Mouse (Mus musculus): Measurements from ENCODE around the gene Vps37b. TPM values are rescaled to one million over a fixed set of nuclear protein-coding genes. Genes with fewer than 3 reads are reported as not detected.

Vps37b gene
- total RNA-seq, 2 experiments from 2014 or later = 38.0 to 46.7 TPM

GRCm38 (mm10) chr5:123989941-123990885 is 41.9 kb downstream of the Vps37b start:
- no peak for DNase-seq
- intact Hi-C loops (cut with DNase I) = loop anchor here (5.0 kb wide), 1 partner anchor 168 kb away; no protein-coding TSS in a partner anchor

DNA sequence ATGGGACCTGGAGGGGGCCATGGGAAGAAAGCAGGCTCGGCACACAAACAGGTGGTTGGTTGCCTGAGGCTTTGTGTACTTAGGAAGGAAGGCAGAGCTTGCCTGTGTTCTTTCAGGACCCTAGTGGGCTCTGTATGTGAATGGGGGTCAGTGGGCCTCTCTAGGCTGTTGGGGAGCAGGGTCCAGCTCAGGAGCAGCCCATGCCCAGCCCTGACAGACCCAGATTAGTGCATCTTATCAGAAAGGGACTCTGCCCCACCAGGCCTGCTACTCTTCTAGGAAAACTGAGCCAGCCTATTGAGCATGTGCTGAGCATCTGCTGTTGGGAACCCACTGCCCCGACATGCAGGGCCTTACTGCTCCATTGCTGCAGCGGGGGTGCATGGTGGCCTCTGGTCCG is 44.6 kb downstream of the Vps37b start:
- no peak for DNase-seq
- intact Hi-C loops (cut with DNase I) = no loop called here

GRCm38 (mm10) chr5:123986925-123987324 is 45.1 kb downstream of the Vps37b start:
- DNase-seq = no peak
- intact Hi-C loops (cut with DNase I) = no loop called here

DNA sequence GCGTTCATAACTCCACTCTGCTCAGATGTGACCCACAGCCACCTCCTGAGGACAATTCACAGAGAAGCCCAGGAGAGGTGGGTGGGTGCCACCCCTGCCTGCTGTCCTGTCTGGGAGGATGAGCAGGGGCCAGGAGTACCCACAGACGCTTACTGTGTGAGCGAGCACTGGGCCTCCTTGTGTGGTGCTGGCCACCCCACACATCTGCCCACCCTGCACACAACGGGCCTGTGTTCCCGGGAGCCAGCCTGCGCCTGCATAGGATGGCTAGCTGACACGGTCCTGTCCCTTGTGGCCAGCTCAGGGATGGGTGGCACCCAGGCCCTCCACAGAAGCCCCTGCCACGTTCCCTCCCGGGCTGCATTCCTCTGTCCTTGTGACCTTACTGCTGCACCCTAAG is 46.6 kb downstream of the Vps37b start:
- no peak for DNase-seq
- intact Hi-C loops (cut with DNase I) = no loop called here

DNA sequence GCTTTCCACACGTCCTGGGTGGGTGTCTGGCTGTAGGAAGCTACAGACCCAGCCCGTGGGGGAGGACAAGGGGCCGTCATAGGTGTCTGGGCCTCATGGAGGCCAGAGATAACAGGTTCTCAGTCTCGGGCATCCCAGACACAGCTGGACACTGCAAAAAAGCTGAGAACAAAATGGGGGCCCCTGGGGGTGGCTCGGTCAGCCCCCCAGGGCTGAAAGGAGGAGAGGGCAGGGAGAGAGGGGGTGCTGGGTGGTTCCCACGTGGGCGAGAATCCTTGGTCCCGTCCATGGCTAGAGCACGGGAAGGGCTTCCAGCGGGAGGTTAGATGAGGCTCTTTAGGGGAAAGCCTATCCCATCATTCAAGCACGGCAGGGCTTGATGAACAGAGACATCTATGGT is 49.2 kb downstream of the Vps37b start:
- DNase-seq = no peak
- intact Hi-C loops (cut with DNase I) = no loop called here

DNA sequence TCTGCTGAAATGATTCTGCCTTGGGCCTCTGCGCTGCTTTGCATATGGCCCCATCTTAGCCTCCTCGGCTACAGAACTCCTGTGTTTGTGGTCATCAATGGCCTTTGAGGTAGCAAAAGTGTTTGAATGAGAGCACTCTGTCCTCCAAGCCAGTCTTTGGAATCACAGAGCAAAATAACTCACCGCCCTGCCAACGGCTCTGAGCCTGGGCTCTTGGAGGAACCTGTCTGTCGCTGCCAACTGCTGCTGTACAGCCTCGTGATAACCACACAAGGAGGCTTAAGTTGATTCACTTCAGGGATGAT is 50.9 kb downstream of the Vps37b start:
- intact Hi-C loops (cut with DNase I) = no loop called here
- peak in 1 of 2 experiments; percentile 54 for DNase-seq

GRCm38 (mm10) chr5:123980521-123981249 is 51.4 kb downstream of the Vps37b start:
- no peak for DNase-seq
- intact Hi-C loops (cut with DNase I) = no loop called here

GRCm38 (mm10) chr5:123979980-123980369 is 52.1 kb downstream of the Vps37b start:
- no peak for DNase-seq
- intact Hi-C loops (cut with DNase I) = no loop called here

- intact Hi-C loops (cut with DNase I) = no loop called here
- DNase-seq = peak in 1 of 2 experiments; percentile 45
These were observed 52.7 kb downstream of the Vps37b start for GRCm38 (mm10) chr5:123979221-123979979.

DNA sequence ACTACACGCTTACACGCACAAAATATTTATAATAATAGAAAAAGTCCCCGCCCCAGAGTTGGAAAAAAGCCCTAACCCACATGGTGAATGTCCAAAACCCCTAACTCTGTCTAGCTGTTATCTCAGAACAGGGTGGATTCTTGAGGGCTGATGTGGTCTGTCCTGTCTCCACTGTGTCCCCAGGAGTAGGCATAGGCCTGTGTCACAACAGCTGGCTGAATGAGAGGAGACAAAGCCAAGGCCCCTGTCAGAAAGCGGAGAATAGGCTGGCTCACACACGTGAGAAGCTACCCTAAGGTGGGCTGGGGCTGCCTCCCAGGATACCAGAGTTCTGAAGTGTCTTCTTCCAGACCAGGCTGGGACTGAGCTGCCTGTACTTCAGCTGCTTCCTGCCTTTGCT is 53.9 kb downstream of the Vps37b start:
- DNase-seq = no peak
- intact Hi-C loops (cut with DNase I) = no loop called here

DNA sequence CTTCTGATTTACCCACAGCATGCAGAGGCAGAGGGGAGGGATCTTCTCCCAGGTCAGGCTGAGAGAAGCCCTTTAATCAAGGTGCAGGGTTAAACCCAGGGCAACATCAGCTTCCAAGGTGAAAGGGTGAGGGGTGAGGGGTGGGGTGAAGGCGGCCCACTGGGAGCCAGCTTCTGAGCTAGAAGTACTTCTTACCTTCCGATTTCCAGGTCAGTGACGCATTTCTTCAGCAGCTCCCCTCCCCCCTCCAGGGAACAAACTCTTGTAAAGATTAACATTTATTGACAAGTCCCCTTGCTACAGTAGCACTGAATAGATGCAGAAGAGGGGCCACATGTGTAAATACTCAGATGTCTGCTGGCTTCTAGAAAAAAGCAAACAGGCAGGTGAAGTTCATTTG is 54.8 kb downstream of the Vps37b start:
- intact Hi-C loops (cut with DNase I) = no loop called here
- DNase-seq = no peak

DNA sequence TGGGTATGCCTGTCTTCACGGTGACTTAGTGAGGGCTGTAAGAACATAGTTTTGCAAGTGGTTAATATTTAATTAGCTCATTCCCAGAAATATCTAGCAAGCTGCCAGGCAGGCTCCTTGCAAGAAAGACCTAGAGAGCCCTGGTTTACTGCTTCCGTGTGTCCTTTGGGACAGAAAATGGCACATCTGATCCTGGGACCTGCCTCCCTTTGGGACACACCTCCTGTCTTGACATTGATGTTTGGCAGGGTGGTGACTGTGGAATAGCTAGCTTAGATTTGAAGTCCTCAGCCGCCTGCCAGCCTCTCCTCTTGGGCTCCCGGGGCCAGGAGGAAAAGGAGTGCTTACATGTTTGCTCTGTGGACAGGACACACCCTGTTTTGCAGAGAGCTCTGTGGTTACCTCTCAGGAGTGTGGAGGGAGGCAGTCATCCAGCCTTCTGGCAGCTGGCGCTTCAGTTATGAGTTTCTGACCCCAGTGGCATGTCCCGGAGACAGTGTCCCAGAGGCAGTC is 56.3 kb downstream of the Vps37b start:
- no peak for DNase-seq
- intact Hi-C loops (cut with DNase I) = no loop called here

DNA sequence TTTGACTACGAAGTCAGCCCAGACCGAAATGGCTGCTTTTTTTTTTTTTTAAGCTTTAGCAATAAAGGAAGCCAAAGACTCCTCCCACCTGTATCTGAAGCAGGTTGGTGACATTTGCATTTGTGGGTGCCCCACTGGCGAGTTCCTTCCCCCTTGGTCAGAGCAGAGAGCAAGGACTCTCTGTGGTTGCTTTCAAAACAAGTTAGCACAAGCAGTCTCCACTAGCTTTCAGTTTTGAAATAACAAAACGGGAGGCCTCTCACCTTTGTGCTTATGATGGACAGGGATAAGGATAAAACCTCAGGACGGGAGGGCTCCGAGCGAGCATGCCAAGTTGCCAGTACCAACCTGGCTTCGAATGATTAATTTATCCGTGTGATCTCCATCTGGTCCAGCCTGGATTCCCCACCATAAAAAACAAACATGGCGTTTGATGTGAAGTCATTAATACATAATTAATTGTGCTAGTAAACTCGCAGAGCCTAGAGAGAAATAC is 57.4 kb downstream of the Vps37b start:
- intact Hi-C loops (cut with DNase I) = no loop called here
- no peak for DNase-seq

DNA sequence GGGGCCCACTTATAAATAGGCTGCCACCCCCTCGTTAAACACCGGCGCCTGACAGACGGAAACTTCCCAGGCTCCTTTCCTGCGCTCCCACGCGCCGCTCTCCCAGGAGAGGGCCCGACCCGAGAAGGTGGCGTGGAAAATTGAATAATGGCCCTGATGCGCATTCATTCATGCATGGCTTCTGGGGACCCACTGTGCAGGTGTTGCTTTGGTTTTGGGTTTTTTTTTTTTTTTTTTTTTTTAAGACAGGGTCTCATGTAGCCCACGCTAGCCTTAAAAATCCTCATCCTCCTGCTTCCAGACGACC is 57.9 kb downstream of the Vps37b start:
- intact Hi-C loops (cut with DNase I) = no loop called here
- DNase-seq = peak in 1 of 2 experiments; percentile 54

DNA sequence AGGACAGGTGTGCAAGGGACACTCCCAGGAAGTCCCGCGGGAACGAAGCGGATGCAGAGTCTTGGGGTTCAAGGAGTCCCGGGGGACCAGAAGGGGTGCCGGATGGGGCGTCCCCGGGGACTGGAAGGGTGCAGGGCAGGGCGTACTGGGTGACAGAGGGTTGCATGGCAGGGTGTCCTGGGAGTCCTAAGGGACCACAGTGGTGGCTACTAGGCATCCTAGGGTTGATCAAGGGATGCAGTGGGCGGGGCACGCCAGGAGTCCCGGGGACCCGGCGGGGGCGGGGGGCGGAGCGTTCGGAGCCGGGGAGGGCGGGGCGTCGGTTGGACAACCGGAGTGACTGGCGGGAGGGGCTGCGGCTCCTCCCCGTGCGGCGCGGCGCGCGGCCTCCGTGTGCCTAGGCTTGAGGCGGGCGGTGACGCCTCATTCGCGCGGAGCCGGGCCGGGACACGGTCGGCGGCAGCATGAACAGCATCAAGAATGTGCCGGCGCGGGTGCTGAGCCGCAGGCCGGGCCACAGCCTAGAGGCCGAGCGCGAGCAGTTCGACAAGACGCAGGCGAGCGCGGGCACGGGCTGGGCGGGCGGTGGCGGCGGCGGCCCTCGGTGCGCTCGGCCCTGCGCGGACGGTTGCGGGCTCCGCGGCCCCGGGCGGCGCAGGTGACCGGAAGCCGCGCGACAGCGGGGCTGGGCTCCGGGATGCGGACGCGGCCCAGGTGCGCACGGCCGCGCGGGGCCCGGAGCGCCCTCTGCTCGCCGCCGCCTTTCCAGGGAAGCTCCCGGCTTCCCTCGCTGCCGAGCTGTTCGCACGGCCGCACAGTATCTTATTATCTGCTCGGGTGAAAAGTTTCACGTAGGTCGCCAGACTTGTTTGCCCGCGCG is 58.5 kb downstream of the Vps37b start, which contains the start of gene Hip1r:
TSS of gene Hip1r (plus strand) at position 330 of the 880 bp plus-strand sequence.
- intact Hi-C loops (cut with DNase I) = loop anchor here (1.0 to 2.0 kb wide), 2 partner anchors 19 to 25 kb away; no protein-coding TSS in a partner anchor
- DNase-seq = peak; percentile 81 to 82

DNA sequence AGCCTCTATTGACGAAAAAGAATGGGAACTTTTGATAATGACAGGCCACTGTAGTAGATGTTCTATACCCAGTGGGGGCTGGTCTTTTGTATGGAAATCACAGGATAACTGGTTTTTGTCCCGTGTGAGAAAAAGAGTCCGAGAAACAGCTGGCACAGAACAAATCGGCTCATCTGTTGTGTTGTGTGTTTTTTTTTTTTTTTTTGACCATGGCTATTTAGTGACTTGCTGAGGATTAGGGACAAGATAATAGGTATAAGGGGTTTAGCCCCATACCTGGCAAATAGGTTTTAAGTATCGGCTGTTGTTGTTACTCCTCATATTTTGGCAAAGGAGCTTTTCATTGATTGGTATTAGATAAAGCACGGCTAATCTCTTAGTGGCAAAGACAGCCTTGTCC is 59.6 kb downstream of the Vps37b start:
- intact Hi-C loops (cut with DNase I) = loop anchor here (2.0 kb wide), 1 partner anchor 24 kb away; no protein-coding TSS in a partner anchor
- DNase-seq = no peak

GRCm38 (mm10) chr5:123970576-123970975 is 61.5 kb downstream of the Vps37b start:
- DNase-seq = no peak
- intact Hi-C loops (cut with DNase I) = no loop called here

DNA sequence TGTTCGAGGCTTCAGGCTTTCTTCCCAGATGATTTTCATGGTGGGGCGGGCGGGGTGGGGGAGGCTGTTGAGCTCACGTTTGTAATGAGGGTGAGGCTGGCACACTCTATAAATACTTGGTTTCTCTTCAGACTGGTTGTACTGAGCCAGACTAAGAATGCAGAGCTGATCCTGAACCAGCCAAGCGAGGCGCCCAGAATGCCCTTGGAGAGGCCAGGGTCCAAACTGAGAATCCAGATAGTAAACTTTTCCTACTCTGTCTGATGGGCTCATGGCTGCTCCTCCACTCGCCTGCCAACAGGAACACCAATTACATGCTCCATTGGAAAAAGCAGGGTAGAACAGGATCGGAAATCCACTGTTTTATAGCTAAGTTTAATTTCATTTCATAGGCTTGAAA is 62.9 kb downstream of the Vps37b start:
- DNase-seq = no peak
- intact Hi-C loops (cut with DNase I) = no loop called here

- intact Hi-C loops (cut with DNase I) = no loop called here
- no peak for DNase-seq
These were observed 63.6 kb downstream of the Vps37b start for GRCm38 (mm10) chr5:123968468-123968867.

GRCm38 (mm10) chr5:123966759-123967158 is 65.3 kb downstream of the Vps37b start:
- intact Hi-C loops (cut with DNase I) = no loop called here
- no peak for DNase-seq

Data from heart, postnatal 10 days (tissue).